Mouse (Mus musculus) bone marrow macrophage, adult 2 months (primary cell): ENCODE data around the gene Gm20388. TPM values are rescaled to one million over a fixed set of nuclear protein-coding genes. Genes with fewer than 3 reads are reported as not detected.

Experiments used
- H3K27ac ChIP-seq: 2 replicates; pipeline ENCODE4 v1.5.1; 2012; ENCODE audit warnings: low read depth, low read length; ENCODE audit not compliant: insufficient read depth
- H3K4me1 ChIP-seq: 2 replicates; pipeline ENCODE4 v1.6.1; 2012; ENCODE audit warnings: low read length; ENCODE audit not compliant: control insufficient read depth, insufficient read depth
- H3K4me3 ChIP-seq: 2 replicates; pipeline ENCODE4 v1.5.1; 2012; ENCODE audit warnings: mild to moderate bottlenecking, low read length, moderate library complexity; ENCODE audit not compliant: insufficient read depth
- CTCF ChIP-seq: IDR thresholded peaks from 2 replicates; pipeline ENCODE4 v1.5.1; 2012; ENCODE audit warnings: low read depth, mild to moderate bottlenecking, low read length, moderate library complexity
- POLR2A ChIP-seq: IDR thresholded peaks from 2 replicates; pipeline ENCODE4 v1.6.1; 2012; ENCODE audit warnings: mild to moderate bottlenecking, low read depth, low read length, borderline replicate concordance
- polyA plus RNA-seq: library from polyadenylated mRNA; stranded (reverse); fragments of >200 nt; gene quantifications from 2 replicates; pipeline ENCODE4 v1.2.4, GENCODE M21; 2012; ENCODE audit not compliant: missing spikeins, insufficient read depth, insufficient read length

Gene Gm20388
- polyA plus RNA-seq, 1 experiment, result 32.7 TPM

DNA sequence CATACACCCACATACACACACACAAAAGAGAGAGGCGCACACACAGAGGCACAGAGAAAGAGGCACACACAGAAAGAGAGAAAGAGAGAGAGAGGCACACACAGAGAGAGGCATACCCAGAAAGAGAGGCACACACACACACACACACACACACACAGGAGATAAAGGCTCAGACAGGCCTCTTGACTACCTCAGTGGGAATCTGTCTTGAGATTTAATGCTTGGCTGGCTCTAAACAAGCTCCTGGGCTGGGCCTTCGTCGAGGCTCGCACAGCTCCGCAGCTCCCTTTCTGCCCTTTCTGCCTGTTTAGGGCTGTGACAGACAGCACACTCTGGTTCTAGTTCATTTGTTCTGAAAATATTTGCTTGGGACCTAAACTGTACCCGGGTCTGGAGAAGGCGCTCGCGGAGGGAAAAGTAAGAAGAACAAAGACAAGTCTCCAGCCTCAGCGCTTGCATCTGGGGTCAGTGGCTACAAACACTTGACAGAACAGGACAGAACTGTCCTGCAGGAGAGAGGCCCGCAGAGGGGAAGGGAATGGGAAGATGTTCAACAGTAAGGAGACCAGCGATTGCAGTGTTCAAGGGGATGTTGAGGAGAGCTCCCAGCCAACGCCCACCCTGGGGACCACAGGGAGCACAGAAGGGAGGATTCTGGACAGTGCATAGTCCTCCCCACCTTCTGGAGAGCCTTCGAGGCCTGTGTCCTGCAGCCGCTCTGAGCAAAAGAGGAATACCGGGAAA is 3880.6 kb downstream of the Gm20388 start:
- Histone ChIP-seq H3K27ac (no peak overlapping the region), H3K4me3 (no peak overlapping the region), H3K4me1 (peaks cover 13% of the 10 kb centered on the region)
- TF ChIP-seq POLR2A (no peak), CTCF (no peak)

GRCm38 (mm10) chr8:123791845-123792225 is 3881.2 kb downstream of the Gm20388 start:
- H3K4me1 ChIP-seq, result peaks cover 13% of the 10 kb centered on the region
- H3K4me3 ChIP-seq, result no peak overlapping the region
- H3K27ac ChIP-seq, result no peak overlapping the region
- no peak for TF ChIP-seq CTCF
- TF ChIP-seq POLR2A, result no peak

DNA sequence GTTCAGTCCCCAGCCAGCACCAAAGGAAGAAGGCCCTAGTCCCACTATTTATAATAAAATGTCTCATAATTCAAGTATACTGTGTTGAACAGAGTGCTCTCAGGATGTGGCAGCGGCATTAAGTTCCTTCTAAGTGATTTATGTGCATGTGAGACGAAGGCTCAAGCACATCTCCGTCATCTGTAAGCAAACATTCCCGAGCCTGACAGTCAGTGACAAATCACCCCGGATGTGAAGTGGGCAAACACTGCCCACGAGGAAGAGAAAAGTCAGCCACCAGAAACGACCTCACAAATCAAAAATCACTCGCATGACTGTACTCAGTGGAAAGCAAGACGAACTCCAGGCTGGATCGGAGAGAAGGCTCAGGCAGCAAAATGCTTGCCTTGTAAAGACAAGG is 3883.3 kb downstream of the Gm20388 start:
- Histone ChIP-seq H3K27ac (no peak overlapping the region), H3K4me3 (no peak overlapping the region), H3K4me1 (peaks cover 2% of the 10 kb centered on the region; the same call in 1 of the 2 replicates)
- TF ChIP-seq CTCF, result no peak
- TF ChIP-seq POLR2A, result no peak

DNA sequence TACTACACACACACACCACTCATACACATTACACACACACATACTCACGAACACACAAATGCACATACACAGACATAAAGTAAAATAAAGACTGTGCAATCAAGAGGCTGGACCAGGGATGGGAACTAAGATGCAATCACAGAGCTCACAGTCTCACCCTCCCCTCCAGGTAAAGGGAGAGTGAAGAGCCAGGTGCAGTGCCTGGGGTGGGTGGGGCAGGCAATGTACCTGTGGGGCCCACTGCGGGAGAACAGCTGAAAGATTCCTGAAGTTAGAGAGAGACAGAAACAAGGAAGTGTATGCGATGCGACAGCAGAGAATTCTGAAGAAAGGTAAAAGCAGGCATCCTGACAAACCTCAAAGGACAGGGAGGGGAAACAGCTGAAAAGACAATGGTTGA is 3884.1 kb downstream of the Gm20388 start:
- H3K27ac ChIP-seq, result no peak overlapping the region
- no peak overlapping the region for H3K4me3 ChIP-seq
- no peak for TF ChIP-seq POLR2A
- TF ChIP-seq CTCF, result no peak
- H3K4me1 ChIP-seq, result no peaks in the 10 kb centered on the region

DNA sequence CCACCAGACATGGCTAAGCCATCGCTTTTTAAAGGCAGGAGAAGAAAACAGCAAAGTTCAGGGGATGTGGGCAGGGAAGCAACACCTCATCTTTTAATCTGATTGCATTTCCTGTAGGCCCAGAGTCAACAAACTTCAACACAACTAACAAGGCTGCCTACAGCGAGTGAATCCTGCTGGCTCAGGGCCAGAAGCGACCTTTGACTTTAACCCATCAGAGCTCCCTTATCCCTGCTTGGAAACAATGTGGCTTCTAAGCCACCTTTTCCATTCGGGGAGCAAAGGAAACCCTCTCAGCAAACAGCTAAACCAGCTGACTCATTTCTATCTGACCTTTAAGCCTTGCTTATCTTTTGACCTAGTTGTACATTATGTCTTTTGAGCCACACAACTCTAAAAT is 3886.1 kb downstream of the Gm20388 start:
- H3K4me3 ChIP-seq, result no peak overlapping the region
- no peak overlapping the region for H3K27ac ChIP-seq
- TF ChIP-seq CTCF, result no peak
- TF ChIP-seq POLR2A, result no peak
- peaks cover 2% of the 10 kb centered on the region; the same call in 1 of the 2 replicates for H3K4me1 ChIP-seq

DNA sequence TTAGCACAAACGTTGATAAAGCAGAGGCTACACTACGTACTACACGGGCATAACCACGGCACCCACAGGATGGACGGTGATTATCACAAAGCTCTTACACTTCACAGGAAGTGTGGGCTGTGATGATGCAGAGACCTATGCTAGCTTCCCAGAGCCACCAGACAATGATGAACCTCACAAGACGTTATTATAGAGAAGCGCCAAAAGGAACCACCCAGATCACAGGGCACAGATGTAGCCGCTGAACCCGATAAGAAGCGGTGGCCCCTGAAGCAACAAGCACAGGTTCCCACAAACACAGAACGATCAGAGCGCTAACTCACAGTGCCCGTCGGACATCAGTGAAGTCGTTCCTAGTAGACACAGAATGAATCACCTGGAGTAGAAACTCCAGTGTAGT is 3887.3 kb downstream of the Gm20388 start:
- no peak overlapping the region for H3K27ac ChIP-seq
- no peak overlapping the region for H3K4me3 ChIP-seq
- peaks cover 4% of the 10 kb centered on the region for H3K4me1 ChIP-seq
- TF ChIP-seq CTCF, result no peak
- TF ChIP-seq POLR2A, result no peak

GRCm38 (mm10) chr8:123799434-123799833 is 3888.8 kb downstream of the Gm20388 start:
- H3K4me1 ChIP-seq, result peaks cover 15% of the 10 kb centered on the region
- H3K4me3 ChIP-seq, result no peak overlapping the region
- H3K27ac ChIP-seq, result no peak overlapping the region
- TF ChIP-seq POLR2A (no peak), CTCF (no peak)

GRCm38 (mm10) chr8:123799885-123800284 is 3889.2 kb downstream of the Gm20388 start:
- TF ChIP-seq CTCF (no peak), POLR2A (no peak)
- Histone ChIP-seq H3K27ac (no peak overlapping the region), H3K4me1 (peaks cover 16% of the 10 kb centered on the region), H3K4me3 (no peak overlapping the region)

DNA sequence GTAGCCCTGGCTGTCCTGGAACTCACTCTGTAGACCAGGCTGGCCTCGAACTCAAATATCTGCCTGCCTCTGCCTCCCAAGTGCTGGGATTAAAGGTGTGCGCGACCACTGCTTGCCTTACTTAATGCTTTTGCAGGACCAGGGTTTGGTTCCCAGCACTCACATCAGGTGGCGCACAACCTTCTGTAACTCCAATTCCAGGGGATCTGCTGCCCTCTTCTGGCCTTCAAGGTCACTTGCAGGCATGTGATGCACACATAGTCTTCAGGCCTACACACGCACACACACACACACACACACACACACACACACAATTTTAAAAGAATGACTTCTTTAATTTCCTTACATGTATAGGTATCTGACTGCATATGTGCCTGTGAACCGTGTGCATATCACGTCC is 3890.2 kb downstream of the Gm20388 start:
- TF ChIP-seq CTCF (no peak), POLR2A (no peak)
- H3K4me3 ChIP-seq, result no peak overlapping the region
- peaks cover 22% of the 10 kb centered on the region for H3K4me1 ChIP-seq
- H3K27ac ChIP-seq, result no peak overlapping the region

GRCm38 (mm10) chr8:123801538-123801937 is 3890.9 kb downstream of the Gm20388 start:
- no peak overlapping the region for H3K4me3 ChIP-seq
- H3K4me1 ChIP-seq, result peaks cover 22% of the 10 kb centered on the region
- TF ChIP-seq CTCF (no peak), POLR2A (no peak)
- no peak overlapping the region for H3K27ac ChIP-seq
